Mouse (Mus musculus) forebrain, embryonic 16.5 days (tissue): ENCODE results near the gene Wwox. TPM values are rescaled to one million over a fixed set of nuclear protein-coding genes. Genes with fewer than 3 reads are reported as not detected.

ENCODE experiments used
- ATAC-seq: fragments of 200-750 bp; cut with Nextera tagmentation; 2 replicates; pipeline ENCODE4 v1.8.0; 2017; ENCODE audit warnings: mild to moderate bottlenecking, moderate library complexity
- H3K27ac ChIP-seq: fragments of 300-500 bp; sonication (generic); 2 replicates; pipeline ENCODE4 v1.5.1; 2014; ENCODE audit warnings: low read length, control low read depth
- H3K27me3 ChIP-seq: fragments of 300-500 bp; sonication (generic); replicated peaks from 2 replicates; pipeline ENCODE4 v1.6.1; 2014; ENCODE audit warnings: low read length; ENCODE audit not compliant: control insufficient read depth, insufficient read depth
- H3K36me3 ChIP-seq: fragments of 300-500 bp; sonication (generic); 2 replicates; pipeline ENCODE4 v1.6.1; 2014; ENCODE audit not compliant: control insufficient read depth, insufficient read depth
- H3K4me1 ChIP-seq: fragments of 300-500 bp; sonication (generic); replicated peaks from 2 replicates; pipeline ENCODE4 v1.6.1; 2014; ENCODE audit warnings: low read length; ENCODE audit not compliant: control insufficient read depth, insufficient read depth
- H3K4me2 ChIP-seq: fragments of 300-500 bp; sonication (generic); 2 replicates; pipeline ENCODE4 v1.6.1; 2014; ENCODE audit warnings: mild to moderate bottlenecking, low read length, control low read depth
- H3K4me3 ChIP-seq: fragments of 300-500 bp; sonication (generic); replicated peaks from 2 replicates; pipeline ENCODE4 v1.5.1; 2014; ENCODE audit warnings: mild to moderate bottlenecking, low read length, control low read depth
- H3K9ac ChIP-seq: fragments of 300-500 bp; sonication (generic); replicated peaks from 2 replicates; pipeline ENCODE4 v1.6.1; 2014; ENCODE audit warnings: low read depth, low read length, control low read depth
- H3K9me3 ChIP-seq: fragments of 300-500 bp; sonication (generic); 2 replicates; pipeline ENCODE4 v1.6.1; 2016; ENCODE audit warnings: low read length; ENCODE audit not compliant: control insufficient read depth
- WGBS: fragments of 180-500 bp; shearing (Covaris S2); extraction: QIAGEN DNeasy Blood & Tissue Kit; methylation state at CpG from one replicate; pipeline ENCODE4 v1.1.7; 2014; 5-methylcytosine and 5-hydroxymethylcytosine counted together
- polyA plus RNA-seq: library from polyadenylated mRNA; unstranded; fragments of >200 nt; fragmentation: Nextera tagmentation; extraction: Ambion mirVana; gene quantifications from 2 replicates; pipeline ENCODE4 v1.2.1, GENCODE M21; 2015

Wwox gene
- polyA plus RNA-seq, 1 experiment from 2014 or later = 11.4 TPM

DNA sequence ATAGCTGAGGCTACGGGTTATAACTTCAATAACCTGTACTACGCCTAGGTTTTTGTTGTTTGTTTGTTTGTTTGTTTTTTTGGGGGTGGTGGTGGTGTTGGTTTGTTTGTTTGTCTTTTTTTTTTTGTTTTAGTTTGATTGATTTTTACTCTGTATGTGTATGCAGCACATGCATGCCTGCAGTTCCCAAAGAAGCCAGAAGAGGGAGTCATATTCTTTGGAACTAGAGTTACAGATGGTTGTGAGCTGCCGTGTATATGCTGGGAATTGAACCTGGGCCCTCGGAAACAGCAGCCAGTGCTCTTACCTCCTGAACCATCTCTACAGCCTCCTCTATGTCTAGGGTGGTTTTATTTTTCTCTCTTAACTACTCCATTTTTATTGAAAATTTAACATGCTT, 689.9 kb downstream of the Wwox start:
- no peak overlapping the region for H3K9ac ChIP-seq
- no peak for ATAC-seq
- no peak overlapping the region for H3K4me2 ChIP-seq
- no peaks in the 10 kb centered on the region for H3K27me3 ChIP-seq
- H3K4me1 ChIP-seq = peaks cover 6% of the 10 kb centered on the region; the same call in 1 of the 2 replicates
- no peak overlapping the region for H3K27ac ChIP-seq
- no peaks in the 10 kb centered on the region for H3K9me3 ChIP-seq
- WGBS = 96% methylated on average over 4 of the region's 4 CpGs
- H3K4me3 ChIP-seq = no peak overlapping the region
- H3K36me3 ChIP-seq = no peaks in the 10 kb centered on the region

DNA sequence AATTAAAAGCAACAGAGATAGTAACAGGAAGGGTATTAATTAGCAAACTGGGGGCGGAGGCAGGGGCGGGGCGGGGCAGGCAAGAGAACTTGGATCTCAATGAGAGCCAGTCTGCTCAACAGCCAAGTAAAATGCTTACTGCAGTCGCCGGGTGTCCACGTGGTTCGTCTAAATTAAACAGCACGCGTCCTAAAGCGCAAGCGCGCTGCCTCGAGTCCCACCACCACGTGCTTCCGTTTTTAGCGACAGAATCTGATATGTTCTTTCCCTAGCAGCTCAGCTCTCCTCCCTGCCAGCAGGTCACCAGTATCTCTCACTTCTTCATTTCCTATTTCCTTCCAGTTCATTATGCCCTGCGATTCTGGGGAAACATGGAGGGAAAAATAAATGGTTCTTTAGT, 693.7 kb downstream of the Wwox start:
- no peak for ATAC-seq
- WGBS = 54% methylated on average over 17 of the region's 17 CpGs

DNA sequence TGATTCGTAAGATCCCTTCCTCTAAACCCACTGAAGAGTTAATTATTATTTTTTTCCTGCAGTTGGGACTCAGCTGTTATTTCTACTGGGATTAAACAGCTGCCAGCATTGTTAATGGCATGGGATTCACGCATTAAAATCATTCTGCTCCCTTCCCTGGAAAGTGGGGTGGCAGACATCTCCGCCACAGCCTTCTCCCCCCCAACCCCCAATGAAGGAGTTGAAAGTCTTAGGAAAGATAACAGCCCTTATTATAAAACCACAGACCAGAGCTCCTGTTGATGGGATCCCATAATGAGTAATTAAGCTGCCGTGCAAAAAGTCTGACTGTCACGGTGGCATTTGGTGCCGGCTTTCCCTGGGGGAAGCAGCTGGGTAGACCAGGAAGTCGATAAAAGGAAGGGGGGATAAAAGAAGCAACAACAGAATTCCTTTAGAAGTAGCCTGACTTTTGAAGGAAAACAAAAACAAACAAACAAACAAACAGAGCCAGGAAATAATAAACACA, 694.3 kb downstream of the Wwox start:
- H3K27ac ChIP-seq = no peak overlapping the region
- no peak overlapping the region for H3K4me3 ChIP-seq
- no peak overlapping the region for H3K9ac ChIP-seq
- no peaks in the 10 kb centered on the region; the same call in 1 of the 2 replicates for H3K27me3 ChIP-seq
- 10% methylated on average over 7 of the region's 7 CpGs for WGBS
- H3K9me3 ChIP-seq = no peaks in the 10 kb centered on the region
- no peaks in the 10 kb centered on the region for H3K36me3 ChIP-seq
- peaks cover 6% of the 10 kb centered on the region; the same call in 1 of the 2 replicates for H3K4me1 ChIP-seq
- 0 out of 2 replicates have a peak, but pooled peaks have one; percentile 15 for ATAC-seq
- H3K4me2 ChIP-seq = no peak overlapping the region

More for the DNA sequence above, 693.7 kb downstream of the Wwox start:
- Histone ChIP-seq H3K9me3 (no peaks in the 10 kb centered on the region), H3K27ac (no peak overlapping the region), H3K4me2 (no peak overlapping the region), H3K27me3 (no peaks in the 10 kb centered on the region; the same call in 1 of the 2 replicates), H3K4me1 (peaks cover 6% of the 10 kb centered on the region; the same call in 1 of the 2 replicates), H3K4me3 (no peak overlapping the region), H3K9ac (no peak overlapping the region), H3K36me3 (no peaks in the 10 kb centered on the region)

DNA sequence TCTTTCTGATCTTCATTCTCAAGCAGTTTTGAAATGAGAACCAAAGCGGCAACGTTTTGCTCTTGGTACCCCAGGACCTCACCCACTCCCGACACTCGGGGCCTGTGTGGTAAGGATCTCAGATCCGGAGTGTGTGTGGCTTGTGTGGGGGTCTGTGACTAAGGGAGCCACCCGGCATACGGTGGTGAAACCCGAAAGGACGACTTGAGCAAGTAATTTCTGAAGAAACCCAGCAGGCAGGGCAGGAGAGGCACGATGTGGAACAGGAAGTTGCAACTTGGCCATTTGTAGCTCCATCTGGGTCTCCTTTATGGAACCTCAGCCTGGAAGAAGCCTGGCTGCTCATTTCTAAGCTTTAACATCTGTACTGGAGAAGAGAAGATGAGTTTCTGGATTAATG, 697.4 kb downstream of the Wwox start:
- ATAC-seq = no peak
- no peaks in the 10 kb centered on the region for H3K36me3 ChIP-seq

GRCm38 (mm10) chr8:115141614-115142013, 702.2 kb downstream of the Wwox start:
- Histone ChIP-seq H3K27me3 (peaks cover 49% of the 10 kb centered on the region), H3K27ac (no peak overlapping the region), H3K36me3 (no peaks in the 10 kb centered on the region), H3K9me3 (no peaks in the 10 kb centered on the region), H3K4me1 (peaks cover 8% of the 10 kb centered on the region; the same call in 1 of the 2 replicates), H3K4me2 (peak overlapping the region; percentile 31), H3K9ac (no peak overlapping the region), H3K4me3 (no peak overlapping the region)
- 11% methylated on average over 8 of the region's 8 CpGs for WGBS
- no peak for ATAC-seq

More for the DNA sequence above, 697.4 kb downstream of the Wwox start:
- Histone ChIP-seq H3K9me3 (no peaks in the 10 kb centered on the region), H3K4me2 (no peak overlapping the region), H3K4me3 (no peak overlapping the region), H3K4me1 (peaks cover 15% of the 10 kb centered on the region; the same call in 1 of the 2 replicates), H3K9ac (no peak overlapping the region), H3K27me3 (peaks cover 10% of the 10 kb centered on the region; the same call in 1 of the 2 replicates), H3K27ac (no peak overlapping the region)
- 92% methylated on average over 10 of the region's 10 CpGs for WGBS

DNA sequence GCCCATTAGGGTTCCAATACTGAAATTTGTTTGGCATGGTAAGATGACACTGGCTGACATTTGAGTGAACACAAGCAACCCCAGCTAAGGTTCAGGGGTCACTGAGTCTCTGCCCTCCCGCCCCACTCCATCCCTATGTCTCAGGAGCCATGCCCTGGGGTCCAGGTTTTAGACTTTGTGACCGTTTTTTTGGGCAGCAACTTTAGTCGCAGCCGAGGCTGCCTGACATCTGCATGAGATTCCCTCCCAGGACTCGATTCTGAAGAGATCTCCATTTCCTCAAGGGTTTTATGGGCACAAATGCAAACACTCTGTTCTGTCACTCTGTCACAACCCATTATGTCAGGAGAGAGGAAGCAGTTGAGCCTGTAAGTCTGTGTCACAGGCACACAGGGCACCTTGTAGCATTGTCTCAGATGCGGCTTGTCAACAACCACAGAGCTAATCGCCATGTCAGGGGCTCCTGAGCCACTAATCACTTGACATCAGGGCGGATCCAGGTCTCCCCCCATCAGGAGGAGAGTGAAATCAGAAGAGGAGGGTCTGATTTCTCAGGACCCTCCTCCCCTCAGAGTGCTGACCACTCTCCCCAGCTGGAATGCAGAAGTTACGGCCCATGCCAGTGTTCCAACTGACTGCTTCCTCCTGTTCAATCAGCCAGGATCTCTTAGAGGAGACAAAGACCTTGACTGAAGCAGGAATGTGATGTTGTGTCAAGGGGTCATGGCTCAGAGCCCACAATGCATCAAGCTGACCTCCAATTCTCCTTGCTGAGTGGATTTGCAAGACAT, 704.3 kb downstream of the Wwox start:
- Histone ChIP-seq H3K36me3 (no peaks in the 10 kb centered on the region), H3K4me2 (no peak overlapping the region), H3K27ac (no peak overlapping the region), H3K4me3 (no peak overlapping the region), H3K9me3 (no peaks in the 10 kb centered on the region), H3K27me3 (peaks cover 60% of the 10 kb centered on the region), H3K9ac (no peak overlapping the region), H3K4me1 (peaks cover 11% of the 10 kb centered on the region; the same call in 1 of the 2 replicates)
- ATAC-seq = no peak
- WGBS = 69% methylated on average over 9 of the region's 9 CpGs

- no peak overlapping the region for H3K4me3 ChIP-seq
- no peak overlapping the region for H3K4me2 ChIP-seq
- no peaks in the 10 kb centered on the region for H3K9me3 ChIP-seq
- WGBS = 23% methylated on average over 9 of the region's 9 CpGs
- H3K36me3 ChIP-seq = no peaks in the 10 kb centered on the region
- peaks cover 66% of the 10 kb centered on the region for H3K27me3 ChIP-seq
- no peak overlapping the region for H3K27ac ChIP-seq
- H3K9ac ChIP-seq = no peak overlapping the region
- peaks cover 8% of the 10 kb centered on the region for H3K4me1 ChIP-seq
- ATAC-seq = no peak
Measured at GRCm38 (mm10) chr8:115147006-115147405, 707.6 kb downstream of the Wwox start.

DNA sequence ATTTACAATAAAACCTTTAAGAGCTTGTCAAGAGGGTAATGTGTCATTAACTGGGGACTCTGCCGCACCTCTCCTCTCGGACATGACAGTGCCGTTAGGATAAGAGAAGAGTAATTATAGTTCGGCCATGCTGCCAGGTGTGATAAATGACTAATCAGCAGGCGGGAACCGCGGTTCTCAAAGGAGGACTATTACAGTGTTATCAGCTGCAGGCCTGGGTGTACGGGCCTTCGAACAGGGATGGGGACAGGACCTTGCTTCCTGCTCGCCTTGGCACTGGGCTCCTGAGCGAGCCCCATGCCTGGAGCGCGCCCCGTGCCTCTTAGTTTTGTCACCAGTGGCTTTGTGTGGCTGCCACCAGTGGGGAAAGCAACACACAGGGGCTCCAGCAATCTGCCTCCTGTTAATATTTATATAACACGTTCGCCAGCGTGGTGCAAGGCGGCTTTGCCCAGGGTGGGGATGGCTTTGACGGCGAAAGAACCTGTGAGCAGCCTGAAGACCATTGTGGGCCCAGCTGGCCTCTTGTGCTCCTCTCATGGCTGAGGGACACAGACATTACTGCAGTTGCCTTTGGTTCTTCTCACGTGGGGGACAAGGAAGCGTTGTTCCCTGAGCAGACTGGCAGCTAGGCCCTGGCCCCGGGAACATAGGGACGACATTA, 711.1 kb downstream of the Wwox start:
- Histone ChIP-seq H3K4me3 (no peak overlapping the region), H3K27me3 (peaks cover 42% of the 10 kb centered on the region), H3K27ac (no peak overlapping the region), H3K36me3 (no peaks in the 10 kb centered on the region), H3K4me2 (no peak overlapping the region), H3K9ac (no peak overlapping the region), H3K9me3 (no peaks in the 10 kb centered on the region), H3K4me1 (peaks cover 16% of the 10 kb centered on the region)
- 47% methylated on average over 24 of the region's 24 CpGs for WGBS
- no peak for ATAC-seq

- Histone ChIP-seq H3K27ac (no peak overlapping the region), H3K4me3 (no peak overlapping the region), H3K4me2 (no peak overlapping the region), H3K9ac (no peak overlapping the region), H3K4me1 (peaks cover 16% of the 10 kb centered on the region), H3K9me3 (no peaks in the 10 kb centered on the region), H3K36me3 (no peaks in the 10 kb centered on the region), H3K27me3 (peaks cover 36% of the 10 kb centered on the region)
- WGBS = 19% methylated on average over 6 of the region's 6 CpGs
- no peak for ATAC-seq
Measured at GRCm38 (mm10) chr8:115151416-115151815, 712.0 kb downstream of the Wwox start.
